Mouse (Mus musculus) kidney, postnatal 14 days (tissue): ENCODE measurements around the gene Brd3.

Experiments used
- DNase-seq: peaks from one replicate; pipeline ENCODE4 v3.0.0; 2022; ENCODE audit warnings: mixed read lengths

The Brd3 gene

GRCm38 (mm10) chr2:27425161-27425611 is 82.3 kb downstream of the Brd3 start:
- peak; percentile 54 for DNase-seq

- peak; percentile 75 for DNase-seq
Observed at GRCm38 (mm10) chr2:27423596-27423995, 83.9 kb downstream of the Brd3 start.

GRCm38 (mm10) chr2:27421293-27422068 is 86.0 kb downstream of the Brd3 start:
- DNase-seq: peak; percentile 43

GRCm38 (mm10) chr2:27418577-27419070 is 88.8 kb downstream of the Brd3 start:
- DNase-seq: peak; percentile 62

- no peak for DNase-seq
Observed at GRCm38 (mm10) chr2:27417648-27418153, 89.8 kb downstream of the Brd3 start.

- DNase-seq: no peak
Observed at GRCm38 (mm10) chr2:27416425-27416824, 91.0 kb downstream of the Brd3 start.

- DNase-seq: no peak
Observed at GRCm38 (mm10) chr2:27415060-27415783, 92.2 kb downstream of the Brd3 start.

GRCm38 (mm10) chr2:27413936-27414657 is 93.4 kb downstream of the Brd3 start:
- DNase-seq: no peak

- DNase-seq: no peak
Observed at GRCm38 (mm10) chr2:27413582-27413935, 93.9 kb downstream of the Brd3 start.

GRCm38 (mm10) chr2:27412245-27412800 is 95.1 kb downstream of the Brd3 start:
- DNase-seq: no peak

GRCm38 (mm10) chr2:27411688-27412174 is 95.7 kb downstream of the Brd3 start:
- peak; percentile 67 for DNase-seq

GRCm38 (mm10) chr2:27410518-27411140 is 96.8 kb downstream of the Brd3 start:
- DNase-seq: no peak

GRCm38 (mm10) chr2:27408194-27408593 is 99.3 kb downstream of the Brd3 start:
- no peak for DNase-seq

- DNase-seq: no peak
Observed at GRCm38 (mm10) chr2:27406928-27407327, 100.5 kb downstream of the Brd3 start.

- DNase-seq: no peak
Observed at GRCm38 (mm10) chr2:27405094-27405884, 102.2 kb downstream of the Brd3 start.

GRCm38 (mm10) chr2:27404375-27405093 is 102.9 kb downstream of the Brd3 start:
- no peak for DNase-seq

GRCm38 (mm10) chr2:27401544-27401943 is 105.9 kb downstream of the Brd3 start:
- DNase-seq: no peak

GRCm38 (mm10) chr2:27400083-27400482 is 107.4 kb downstream of the Brd3 start:
- DNase-seq: no peak

- no peak for DNase-seq
Observed at GRCm38 (mm10) chr2:27396656-27397440, 110.6 kb downstream of the Brd3 start.
